Mouse (Mus musculus) kidney, postnatal 10 days (tissue): ENCODE data around the gene 4930519P11Rik.

Experiments
- DNase-seq: peaks from one replicate; pipeline ENCODE4 v3.0.0; 2021; ENCODE audit warnings: mixed read lengths

The 4930519P11Rik gene

DNA sequence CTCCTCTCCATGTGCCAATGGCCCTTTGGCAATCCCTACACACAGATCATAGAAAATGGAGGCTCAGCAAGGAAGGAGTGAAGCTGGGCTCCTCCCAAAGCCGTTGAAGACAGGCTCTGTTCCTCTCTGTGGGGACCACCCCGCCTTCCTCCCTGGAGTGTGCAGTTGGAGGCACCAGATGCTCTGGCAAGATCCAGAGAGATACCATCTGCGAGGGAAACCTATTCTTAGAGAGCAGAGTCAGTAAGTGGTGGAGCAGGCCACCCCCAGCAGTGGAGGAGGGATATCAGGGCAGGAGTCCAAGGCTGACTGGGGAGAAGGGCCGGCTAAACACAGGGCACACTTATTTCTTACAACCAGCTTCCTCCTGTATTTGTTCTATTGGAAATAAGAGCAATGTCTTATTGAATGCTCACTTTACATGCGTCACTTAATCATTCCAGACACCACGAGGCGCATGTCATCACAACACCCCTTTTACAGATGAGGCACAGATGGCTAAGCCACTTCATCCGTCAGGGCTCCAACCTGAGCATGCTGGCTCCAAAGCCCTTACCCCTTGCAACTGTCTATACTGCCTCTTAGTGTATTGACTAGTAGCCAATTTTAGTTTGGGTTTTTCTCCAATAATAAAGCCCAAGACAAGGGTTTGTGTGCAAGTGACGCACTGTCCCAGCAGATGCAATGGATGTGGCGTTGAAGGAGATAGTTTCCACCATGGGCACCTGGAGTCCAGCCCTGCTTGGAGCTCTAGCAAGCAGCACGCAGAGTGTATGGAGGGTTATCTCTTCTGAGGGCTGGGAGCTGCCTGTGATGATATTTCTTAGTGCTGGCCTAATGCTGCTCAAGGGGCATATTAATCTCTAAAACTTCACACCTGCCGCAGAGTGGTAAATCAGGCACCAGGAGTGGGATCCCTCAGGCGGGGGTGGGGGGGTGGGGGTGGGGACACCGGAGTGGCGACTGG is 29.0 kb downstream of the 4930519P11Rik start:
- DNase-seq: no peak

DNA sequence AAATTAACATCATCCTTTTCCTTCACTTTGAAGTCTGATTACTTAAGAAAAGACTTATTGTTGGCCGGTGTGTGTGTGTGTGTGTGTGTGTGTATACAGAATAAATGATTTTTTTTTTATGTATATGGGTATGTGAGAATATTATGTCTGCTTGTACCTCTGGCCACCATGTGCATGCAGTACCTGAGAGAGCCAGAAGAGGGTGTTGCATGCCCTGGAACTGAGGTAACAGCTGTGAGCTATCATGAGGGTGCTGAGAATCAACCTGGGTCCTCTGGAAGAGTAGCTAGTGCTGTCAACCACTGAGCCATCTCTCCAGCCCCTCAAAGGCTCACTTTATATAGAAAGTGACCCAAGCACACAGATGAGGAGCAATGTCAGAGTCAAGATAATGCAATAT is 31.8 kb downstream of the 4930519P11Rik start:
- DNase-seq: no peak

- no peak for DNase-seq
These were observed 32.7 kb downstream of the 4930519P11Rik start for GRCm38 (mm10) chr2:154580586-154580985.

DNA sequence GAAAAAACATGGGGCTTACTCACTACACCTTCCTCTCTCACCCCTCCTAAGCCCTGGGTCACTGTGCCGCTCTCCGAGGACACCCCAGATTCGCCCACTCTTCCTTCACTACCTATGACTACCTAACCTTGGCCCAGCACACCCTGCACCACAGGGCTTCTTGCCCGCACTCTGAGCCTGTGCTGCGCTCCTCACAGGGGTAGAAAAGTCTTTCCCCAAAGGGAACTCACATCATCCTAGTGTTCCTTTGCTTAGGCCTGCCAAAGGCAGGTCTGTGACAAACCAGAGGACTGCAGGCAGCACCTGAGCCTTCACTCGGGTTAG is 35.5 kb downstream of the 4930519P11Rik start:
- no peak for DNase-seq

DNA sequence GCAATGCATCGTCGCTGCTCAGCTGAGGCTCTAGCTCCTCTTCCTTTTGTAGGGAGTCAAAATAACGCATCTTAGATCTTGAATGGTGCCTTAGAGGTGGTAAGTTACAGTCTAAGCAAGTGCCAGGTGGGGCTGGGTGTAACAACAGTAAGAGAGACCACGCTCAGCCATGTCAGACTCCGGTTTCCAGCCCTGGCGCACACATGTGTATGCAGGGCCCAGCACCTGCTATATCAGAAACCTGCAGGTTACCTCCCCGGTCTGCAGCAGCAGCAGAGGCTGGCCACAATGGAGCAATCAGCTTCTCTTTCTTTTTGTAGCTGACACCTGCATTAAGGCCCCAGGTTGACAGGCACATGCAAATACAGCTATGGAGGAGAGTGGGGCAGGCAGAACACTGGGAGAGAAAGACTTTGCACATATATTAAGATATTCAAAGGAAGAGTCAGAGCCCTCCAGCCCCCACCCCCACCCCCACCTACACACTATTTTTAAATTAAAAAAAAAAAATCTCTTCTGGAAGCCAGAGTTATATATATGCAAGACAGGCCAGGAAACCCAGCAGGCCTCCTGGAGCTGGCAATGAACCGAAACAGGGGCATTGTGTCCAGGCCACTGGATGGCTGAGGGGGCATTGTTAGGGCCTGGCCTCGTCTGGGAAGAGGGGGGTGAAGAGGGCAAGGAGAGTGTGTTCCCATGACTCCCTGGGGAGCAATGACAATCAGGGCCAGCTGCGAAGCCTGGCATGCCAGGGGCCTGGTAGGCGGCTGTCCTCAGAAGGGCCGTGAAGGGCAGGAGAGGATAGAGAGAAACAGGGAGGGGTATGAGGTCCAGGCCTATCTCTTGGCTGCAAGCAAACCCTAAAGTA is 36.1 kb downstream of the 4930519P11Rik start:
- no peak for DNase-seq

GRCm38 (mm10) chr2:154574271-154574670 is 39.0 kb downstream of the 4930519P11Rik start:
- DNase-seq: no peak

- DNase-seq: no peak
These were observed 40.2 kb downstream of the 4930519P11Rik start for GRCm38 (mm10) chr2:154572996-154573395.

GRCm38 (mm10) chr2:154571976-154572375 is 41.3 kb downstream of the 4930519P11Rik start:
- DNase-seq: no peak

DNA sequence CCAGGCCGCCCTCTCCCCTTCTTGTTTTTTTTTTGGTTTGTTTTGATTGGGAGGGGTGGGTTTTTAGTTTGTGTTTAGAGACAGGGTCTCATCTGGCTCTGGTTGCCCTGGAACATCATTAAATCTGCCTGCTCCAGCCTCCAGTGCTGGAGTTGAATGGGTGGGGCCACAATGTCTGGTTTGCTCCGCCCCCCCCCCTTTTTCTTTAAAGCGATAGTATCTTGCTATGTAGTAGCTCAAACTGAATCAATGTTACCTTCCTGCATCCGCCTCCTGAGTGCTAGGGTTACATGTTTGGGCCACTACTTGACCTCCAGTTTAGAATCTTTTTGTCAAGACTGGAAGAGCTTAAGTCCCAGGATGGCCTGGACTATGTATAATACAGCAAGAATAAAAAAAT is 42.0 kb downstream of the 4930519P11Rik start:
- DNase-seq: no peak

- DNase-seq: no peak
These were observed 42.6 kb downstream of the 4930519P11Rik start for GRCm38 (mm10) chr2:154570666-154571065.

GRCm38 (mm10) chr2:154569836-154570286 is 43.4 kb downstream of the 4930519P11Rik start, which contains the start of gene E2f1:
TSS of gene E2f1 (minus strand) at chr2:154569892.
- DNase-seq: peak; percentile 98

- DNase-seq: peak; percentile 83
These were observed 44.0 kb downstream of the 4930519P11Rik start for GRCm38 (mm10) chr2:154569071-154569748.

- DNase-seq: peak; percentile 59
These were observed 44.7 kb downstream of the 4930519P11Rik start for GRCm38 (mm10) chr2:154568329-154569070.

DNA sequence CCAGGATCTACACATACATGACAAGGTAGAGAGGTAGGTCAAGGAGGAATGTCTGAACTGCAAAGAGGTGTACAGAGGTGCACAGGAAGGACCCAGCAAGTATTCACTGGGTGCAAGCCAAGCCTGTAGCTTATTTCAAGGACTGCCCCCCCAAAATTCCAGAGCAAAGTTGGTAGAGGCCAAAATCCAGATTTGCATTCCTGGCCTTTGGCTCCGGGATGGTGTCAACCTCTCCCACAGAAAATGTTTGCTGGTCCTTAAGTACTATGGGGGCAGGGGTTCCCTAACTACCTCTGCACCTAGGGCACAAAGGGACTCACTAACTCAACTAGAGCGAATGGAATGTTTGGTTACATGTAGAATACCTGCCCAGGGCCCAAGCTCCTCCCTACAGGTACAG is 45.5 kb downstream of the 4930519P11Rik start:
- no peak for DNase-seq

- DNase-seq: peak; percentile 43
These were observed 46.6 kb downstream of the 4930519P11Rik start for GRCm38 (mm10) chr2:154566641-154567040.

GRCm38 (mm10) chr2:154565562-154565961 is 47.7 kb downstream of the 4930519P11Rik start:
- DNase-seq: no peak

- peak; percentile 56 for DNase-seq
These were observed 49.5 kb downstream of the 4930519P11Rik start for GRCm38 (mm10) chr2:154563612-154564170.
